Mouse (Mus musculus) naive thymus-derived CD4-positive, alpha-beta T cell, adult 2 months (primary cell): ENCODE results near the gene Ank2.

Experiments used
- DNase-seq: peaks from one replicate; pipeline ENCODE4 v3.0.0-alpha.2; 2011; ENCODE audit warnings: low read depth

The Ank2 gene

GRCm38 (mm10) chr3:127225799-127226730, 273.1 kb downstream of the Ank2 start:
- no peak for DNase-seq

DNA sequence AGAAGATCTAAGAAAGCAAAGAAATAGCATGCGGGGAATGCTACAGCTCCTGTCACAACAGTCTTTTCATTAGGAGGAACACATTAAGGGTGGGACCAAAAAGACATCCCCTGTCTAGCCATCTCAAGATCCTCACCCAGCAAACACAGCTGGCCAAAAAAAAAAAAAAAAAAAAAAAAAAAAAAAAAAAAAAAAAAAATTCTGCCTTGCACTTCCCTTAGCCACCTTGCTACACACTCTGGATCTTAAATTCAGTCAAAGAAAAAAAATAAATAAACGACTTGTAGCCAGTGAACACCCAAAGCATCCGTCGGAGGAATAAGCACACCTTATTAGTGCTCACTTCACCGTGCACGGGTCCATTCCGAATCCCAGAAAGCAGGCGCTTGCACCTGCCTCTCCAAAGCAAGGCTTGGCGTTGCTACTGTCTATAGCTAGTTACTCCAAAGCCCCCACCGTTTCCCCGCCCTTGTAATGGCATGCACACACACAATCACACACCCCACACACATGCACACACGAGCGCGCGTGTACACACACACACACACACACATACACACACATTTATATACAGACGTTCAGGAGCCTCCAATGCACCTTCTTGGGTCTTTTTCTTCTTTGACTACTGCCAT, 273.9 kb downstream of the Ank2 start:
- no peak for DNase-seq

GRCm38 (mm10) chr3:127224315-127225166, 274.6 kb downstream of the Ank2 start:
- DNase-seq, result no peak

- no peak for DNase-seq
These were observed 277.1 kb downstream of the Ank2 start for GRCm38 (mm10) chr3:127222086-127222485.

GRCm38 (mm10) chr3:127220859-127221258, 278.3 kb downstream of the Ank2 start:
- DNase-seq, result no peak

DNA sequence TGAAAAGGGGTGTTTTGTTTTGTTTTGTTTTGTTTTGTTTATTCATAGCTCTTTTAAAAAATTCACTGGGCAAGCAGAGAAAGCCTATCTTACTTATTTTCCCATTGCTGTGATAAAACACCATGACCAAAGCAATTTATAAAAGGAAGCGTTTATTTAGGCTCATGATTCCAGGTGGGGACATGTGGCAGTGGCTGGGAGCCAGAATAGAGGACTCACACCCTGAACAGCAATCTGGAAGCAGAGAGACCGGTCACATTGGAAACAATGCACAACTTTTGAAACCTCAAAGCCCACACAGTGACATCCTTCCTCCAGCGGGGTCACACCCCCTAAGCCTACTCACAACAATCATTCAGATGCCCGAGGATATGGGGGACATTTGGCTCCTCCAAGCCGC, 285.6 kb downstream of the Ank2 start:
- DNase-seq, result no peak

DNA sequence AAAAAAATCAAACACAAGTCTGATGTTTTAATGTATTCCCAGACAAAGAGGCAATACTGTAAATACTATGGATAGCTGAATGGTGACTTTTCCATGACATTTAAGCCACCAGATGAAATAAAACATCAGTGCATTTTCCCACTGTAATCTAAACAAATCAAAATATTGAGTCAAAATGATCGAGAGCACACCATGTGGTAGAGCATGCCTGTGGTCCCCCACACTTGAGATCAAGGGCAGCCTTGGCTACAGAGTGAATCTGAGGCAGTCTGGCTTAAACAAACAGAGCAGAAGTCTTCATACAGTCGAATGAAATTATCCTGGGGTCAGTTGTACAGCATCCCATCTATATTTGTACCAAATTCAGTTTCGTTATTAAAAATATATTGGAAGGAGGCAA, 288.0 kb downstream of the Ank2 start:
- no peak for DNase-seq

- no peak for DNase-seq
These were observed 288.6 kb downstream of the Ank2 start for GRCm38 (mm10) chr3:127210552-127210951.

- DNase-seq, result no peak
These were observed 290.3 kb downstream of the Ank2 start for GRCm38 (mm10) chr3:127208871-127209270.

DNA sequence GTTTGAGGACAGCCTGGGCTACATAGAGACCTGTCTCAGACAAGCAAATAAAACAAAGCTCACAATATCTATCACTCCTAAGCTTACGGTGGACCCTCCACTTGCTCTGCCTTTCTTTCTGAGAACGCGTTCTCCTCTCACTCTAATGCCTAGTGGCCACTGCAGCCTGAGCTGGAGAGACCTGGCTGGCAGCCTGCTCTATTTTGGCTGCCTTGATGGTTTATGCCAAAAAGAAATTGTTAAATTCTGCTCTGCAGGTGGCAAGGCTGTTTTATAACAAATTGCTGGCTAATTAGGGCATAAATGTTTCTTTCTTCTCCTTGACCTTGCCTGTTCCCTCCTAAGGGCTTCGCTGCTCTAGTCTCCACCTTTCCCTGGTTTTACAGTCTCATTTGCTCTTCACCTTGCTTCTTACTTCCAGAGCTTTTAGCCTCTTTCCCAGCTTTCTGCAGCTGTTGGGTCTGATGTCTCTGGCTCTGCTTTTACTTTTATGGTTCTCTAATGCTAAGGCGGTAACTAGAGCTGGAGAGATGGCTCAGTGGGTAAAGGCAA, 293.2 kb downstream of the Ank2 start:
- DNase-seq, result no peak

GRCm38 (mm10) chr3:127202484-127203115, 296.6 kb downstream of the Ank2 start:
- DNase-seq, result no peak

GRCm38 (mm10) chr3:127200789-127201188, 298.4 kb downstream of the Ank2 start:
- no peak for DNase-seq

GRCm38 (mm10) chr3:127199112-127199665, 300.0 kb downstream of the Ank2 start:
- no peak for DNase-seq

GRCm38 (mm10) chr3:127198656-127199055, 300.5 kb downstream of the Ank2 start:
- DNase-seq, result no peak

GRCm38 (mm10) chr3:127188789-127189128, 310.4 kb downstream of the Ank2 start:
- DNase-seq, result no peak

GRCm38 (mm10) chr3:127188086-127188788, 310.9 kb downstream of the Ank2 start:
- no peak for DNase-seq

DNA sequence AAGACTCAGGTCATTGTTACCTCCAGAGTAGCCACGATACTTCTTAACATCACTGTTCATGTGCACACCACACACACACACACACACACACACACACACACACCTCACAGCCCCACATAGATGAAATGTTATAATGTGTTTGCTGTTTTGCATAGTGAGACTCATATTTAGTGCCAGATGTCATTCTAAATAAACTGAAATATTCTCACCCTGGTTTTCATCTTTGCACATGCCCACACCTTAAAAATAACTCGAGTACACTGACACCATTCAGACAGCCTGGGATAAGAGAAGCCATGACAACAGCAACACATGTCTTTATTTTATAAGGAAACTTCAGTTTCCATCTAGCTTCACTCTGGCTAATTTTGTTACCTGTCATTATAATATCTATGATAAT, 312.1 kb downstream of the Ank2 start:
- no peak for DNase-seq

GRCm38 (mm10) chr3:127186239-127186638, 312.9 kb downstream of the Ank2 start:
- DNase-seq, result no peak

GRCm38 (mm10) chr3:127183998-127184753, 315.0 kb downstream of the Ank2 start:
- DNase-seq, result no peak

DNA sequence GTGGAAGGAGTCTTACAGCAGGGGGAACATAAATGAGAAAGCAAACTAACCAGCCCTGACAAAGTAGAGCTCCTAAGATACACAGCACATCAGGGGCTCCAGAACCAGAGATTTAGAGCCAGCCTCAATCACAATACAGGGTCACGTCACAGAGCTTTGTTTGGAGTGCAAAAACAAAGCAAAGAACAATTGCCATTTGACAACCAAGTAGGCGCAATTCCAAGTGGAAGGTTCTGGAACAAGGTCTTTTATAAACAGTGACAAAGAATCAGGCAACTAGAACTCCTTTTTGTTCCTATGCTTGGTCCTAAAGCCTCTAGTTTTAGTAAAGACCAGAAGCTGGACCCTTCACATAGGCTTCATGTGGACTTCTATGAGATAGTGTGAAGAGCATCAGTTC, 326.5 kb downstream of the Ank2 start:
- no peak for DNase-seq
